Mouse (Mus musculus) olfactory bulb, adult 2 months (tissue): Measurements from ENCODE around the gene Shisa2. TPM values are rescaled to one million over a fixed set of nuclear protein-coding genes. Genes with fewer than 3 reads are reported as not detected.

ENCODE experiments used
- H3K27ac ChIP-seq: fragments of 200-500 bp; 2 replicates; pipeline ENCODE4 v1.5.1; 2012; ENCODE audit warnings: low read depth, low read length; ENCODE audit not compliant: insufficient read depth
- H3K4me1 ChIP-seq: fragments of 200-500 bp; 2 replicates; pipeline ENCODE4 v1.6.1; 2012; ENCODE audit warnings: low read length; ENCODE audit not compliant: control insufficient read depth, insufficient read depth
- H3K4me3 ChIP-seq: fragments of 200-500 bp; 2 replicates; pipeline ENCODE4 v1.5.1; 2012; ENCODE audit warnings: mild to moderate bottlenecking, low read depth, low read length, moderate library complexity; ENCODE audit not compliant: insufficient read depth
- CTCF ChIP-seq: fragments of 200-500 bp; IDR thresholded peaks from 2 replicates; pipeline ENCODE4 v1.5.1; 2012; ENCODE audit warnings: low read depth, mild to moderate bottlenecking, low read length, moderate library complexity; ENCODE audit not compliant: insufficient read depth
- POLR2A ChIP-seq: fragments of 200-500 bp; IDR thresholded peaks from 2 replicates; pipeline ENCODE4 v1.6.1; 2012; ENCODE audit warnings: mild to moderate bottlenecking, low read depth, low read length, moderate library complexity; ENCODE audit not compliant: insufficient read depth
- WGBS: fragments of 180-500 bp; shearing (Covaris S2); methylation state at CpG from one replicate; pipeline ENCODE4 v1.1.7; 2018; 5-methylcytosine and 5-hydroxymethylcytosine counted together
- polyA plus RNA-seq: library from polyadenylated mRNA; stranded (reverse); fragments of >200 nt; gene quantifications from 2 replicates; pipeline ENCODE4 v1.2.4, GENCODE M21; 2012; ENCODE audit warnings: low replicate concordance; ENCODE audit not compliant: missing spikeins, insufficient read depth, insufficient read length

Gene Shisa2
- polyA plus RNA-seq, 1 experiment, result not detected

DNA sequence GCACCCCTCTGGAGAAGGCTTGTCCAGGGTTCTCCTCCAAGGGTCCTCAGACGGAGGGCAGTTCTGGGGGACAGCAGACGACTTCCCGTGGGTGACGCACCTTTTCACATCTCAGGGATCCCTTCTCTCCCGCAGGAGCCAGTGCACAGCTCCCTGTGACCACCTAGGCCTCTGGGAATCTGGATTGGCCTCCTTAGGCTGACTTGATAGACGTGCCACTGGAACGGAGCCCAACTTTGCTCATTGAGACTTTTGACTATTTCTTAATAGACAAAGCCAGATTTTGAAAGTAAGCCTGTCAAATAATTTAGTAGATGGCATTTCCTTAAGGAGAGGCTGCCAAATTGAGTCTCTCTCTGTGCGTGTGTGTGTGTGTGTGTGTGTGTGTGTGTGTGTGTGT, 1.6 kb downstream of the Shisa2 start:
- 23% methylated on average over 8 of the region's 8 CpGs for WGBS
- no peak for TF ChIP-seq POLR2A
- no peak for TF ChIP-seq CTCF
- H3K4me1 ChIP-seq, result peaks cover 16% of the 10 kb centered on the region
- peak overlapping the region; percentile 66 for H3K4me3 ChIP-seq
- H3K27ac ChIP-seq, result no peak overlapping the region; the same call in 1 of the 2 replicates

DNA sequence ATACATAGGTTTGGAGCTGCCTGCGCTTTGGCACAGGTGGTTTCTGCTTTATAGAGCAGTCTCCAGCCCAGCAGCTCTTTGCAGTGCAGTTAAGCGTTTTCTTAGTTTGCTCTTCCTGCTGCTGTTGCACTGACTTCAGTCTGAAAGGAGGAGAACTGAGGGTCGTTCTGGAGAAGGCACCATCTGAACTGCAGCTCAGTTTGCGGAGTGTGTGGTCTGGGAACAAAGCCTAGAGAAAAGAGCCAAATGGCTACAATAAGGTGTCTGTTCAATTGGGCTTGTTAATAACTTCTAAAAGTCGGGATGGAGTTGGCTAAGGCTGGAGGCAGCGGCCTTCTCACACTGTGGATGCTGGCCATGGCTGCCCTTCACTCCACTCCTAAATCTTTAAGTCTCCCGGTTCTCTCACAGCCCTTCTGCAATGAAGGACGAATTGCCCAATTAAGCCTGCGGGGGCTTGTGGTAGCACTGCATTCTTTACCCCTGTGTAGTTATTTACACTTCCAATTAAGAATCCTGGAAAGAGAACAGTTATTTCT, 2.1 kb downstream of the Shisa2 start:
- Histone ChIP-seq H3K4me1 (peaks cover 16% of the 10 kb centered on the region), H3K27ac (no peak overlapping the region), H3K4me3 (peak overlapping the region; percentile 27)
- WGBS, result 37% methylated on average over 9 of the region's 9 CpGs
- TF ChIP-seq POLR2A (no peak), CTCF (no peak)

DNA sequence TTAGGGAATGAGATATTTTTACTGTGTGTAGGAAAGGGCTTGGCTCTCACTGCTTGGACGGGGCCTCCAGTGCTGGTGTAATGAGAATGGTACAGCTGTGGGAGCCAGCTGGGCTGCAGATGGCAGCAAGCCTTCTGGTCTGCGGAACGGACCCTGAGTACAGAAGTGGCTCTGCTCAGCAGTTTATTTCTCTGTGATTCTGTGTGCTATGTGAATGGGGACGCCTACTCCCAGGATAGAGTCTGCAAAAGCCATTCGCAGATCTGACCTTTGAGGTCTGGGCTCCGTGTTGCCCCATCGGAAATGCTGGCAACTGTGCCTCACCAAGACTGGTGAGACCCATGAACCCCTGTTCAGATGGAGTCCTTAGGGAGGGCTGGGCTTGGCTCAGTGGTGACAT, 2.7 kb downstream of the Shisa2 start:
- peak overlapping the region; percentile 24; the same call in 1 of the 2 replicates for H3K27ac ChIP-seq
- 27% methylated on average over 7 of the region's 7 CpGs for WGBS
- H3K4me1 ChIP-seq, result peaks cover 16% of the 10 kb centered on the region
- H3K4me3 ChIP-seq, result peak overlapping the region; percentile 26
- TF ChIP-seq POLR2A, result no peak
- TF ChIP-seq CTCF, result no peak

DNA sequence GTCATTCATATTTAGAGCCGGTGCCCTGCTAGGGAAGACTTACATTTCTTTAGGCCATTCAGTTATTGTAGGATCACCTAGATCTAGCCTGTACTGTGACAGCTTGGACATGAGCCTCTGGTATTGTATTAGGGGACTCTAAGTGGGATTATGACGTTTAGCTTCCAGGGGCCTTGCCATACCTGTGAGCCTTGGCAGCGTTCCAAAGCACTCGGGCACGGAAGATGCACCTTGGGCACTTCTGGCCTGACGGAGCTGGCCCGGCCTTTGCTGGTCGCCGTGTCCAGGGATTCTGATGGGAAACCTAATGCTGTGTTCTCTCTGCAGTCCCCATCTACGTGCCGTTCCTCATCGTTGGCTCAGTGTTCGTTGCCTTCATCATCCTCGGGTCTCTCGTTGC, 4.2 kb downstream of the Shisa2 start:
- peaks cover 16% of the 10 kb centered on the region for H3K4me1 ChIP-seq
- no peak overlapping the region for H3K27ac ChIP-seq
- TF ChIP-seq POLR2A (no peak), CTCF (no peak)
- WGBS, result 76% methylated on average over 15 of the region's 15 CpGs
- no peak overlapping the region for H3K4me3 ChIP-seq

DNA sequence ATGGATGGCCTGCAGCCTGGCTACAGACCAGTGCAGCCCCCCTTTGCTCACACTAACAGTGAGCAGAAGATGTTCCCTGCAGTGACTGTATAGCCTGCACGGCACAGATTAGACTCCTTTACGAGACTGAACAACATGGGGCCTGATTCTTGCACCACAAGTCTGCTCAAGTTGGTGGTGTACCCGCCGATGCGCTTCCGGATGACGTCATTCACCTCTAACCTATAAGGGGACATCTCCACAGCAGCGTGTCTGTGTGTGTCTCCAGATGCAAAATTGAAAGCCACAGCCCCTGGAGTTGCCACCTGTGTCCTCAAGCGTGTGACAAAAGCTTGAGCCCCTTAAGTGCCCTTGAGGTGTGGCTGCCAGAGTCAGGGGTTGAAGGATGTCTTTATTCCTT, 5.0 kb downstream of the Shisa2 start:
- H3K27ac ChIP-seq, result no peak overlapping the region
- WGBS, result 89% methylated on average over 9 of the region's 9 CpGs
- no peak overlapping the region for H3K4me3 ChIP-seq
- TF ChIP-seq CTCF (no peak), POLR2A (no peak)
- H3K4me1 ChIP-seq, result peaks cover 14% of the 10 kb centered on the region

DNA sequence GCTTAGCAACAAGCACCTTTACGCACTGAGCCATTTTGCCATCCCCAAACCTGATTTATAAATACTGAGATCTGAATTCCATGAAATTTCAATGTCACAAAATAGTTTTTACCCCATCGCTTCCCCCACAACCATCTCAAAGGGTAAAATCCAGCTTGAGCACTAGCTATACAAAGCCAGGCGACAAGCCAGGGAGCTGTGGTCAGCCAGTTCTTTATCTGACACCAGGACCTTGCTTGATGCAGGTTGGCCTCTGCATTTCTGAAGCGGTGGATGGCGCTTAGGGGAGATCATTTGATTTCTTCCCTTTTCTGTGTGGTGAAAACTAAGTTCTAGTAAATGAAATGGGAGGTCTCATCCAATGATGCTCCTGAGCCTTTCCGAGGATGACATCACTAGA, 7.0 kb downstream of the Shisa2 start:
- 94% methylated on average over 6 of the region's 6 CpGs for WGBS
- Histone ChIP-seq H3K4me1 (peaks cover 5% of the 10 kb centered on the region), H3K4me3 (no peak overlapping the region), H3K27ac (no peak overlapping the region)
- TF ChIP-seq POLR2A, result no peak
- TF ChIP-seq CTCF, result no peak

DNA sequence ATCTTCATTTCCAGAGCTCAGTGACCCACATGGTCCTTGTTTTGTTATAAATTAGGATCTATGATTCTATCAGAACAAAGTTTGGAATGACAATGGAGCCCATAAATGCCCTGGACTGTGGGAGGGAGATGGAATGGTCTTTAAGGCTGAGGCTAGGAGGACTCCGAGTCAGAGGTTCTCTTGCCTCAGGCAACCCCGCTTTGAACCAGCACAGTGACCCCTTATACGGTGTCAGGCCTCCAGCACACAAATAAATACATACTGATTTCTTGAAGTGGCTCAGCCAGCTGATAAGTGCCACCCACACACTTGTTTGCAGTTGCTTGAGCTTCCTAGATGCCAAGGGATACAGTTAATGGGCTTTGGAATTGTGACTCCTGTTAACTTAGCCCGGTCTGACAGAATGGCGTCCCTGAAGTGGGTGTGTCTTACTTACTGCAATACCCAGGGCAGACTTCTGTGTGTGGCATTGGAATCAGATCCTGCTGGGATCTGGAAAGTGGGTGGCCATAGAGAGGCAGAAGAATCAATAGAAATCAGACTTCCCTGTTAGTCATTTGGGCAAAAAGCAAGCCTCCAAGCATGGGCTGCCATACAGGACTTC, 8.3 kb downstream of the Shisa2 start:
- 69% methylated on average over 5 of the region's 5 CpGs for WGBS

DNA sequence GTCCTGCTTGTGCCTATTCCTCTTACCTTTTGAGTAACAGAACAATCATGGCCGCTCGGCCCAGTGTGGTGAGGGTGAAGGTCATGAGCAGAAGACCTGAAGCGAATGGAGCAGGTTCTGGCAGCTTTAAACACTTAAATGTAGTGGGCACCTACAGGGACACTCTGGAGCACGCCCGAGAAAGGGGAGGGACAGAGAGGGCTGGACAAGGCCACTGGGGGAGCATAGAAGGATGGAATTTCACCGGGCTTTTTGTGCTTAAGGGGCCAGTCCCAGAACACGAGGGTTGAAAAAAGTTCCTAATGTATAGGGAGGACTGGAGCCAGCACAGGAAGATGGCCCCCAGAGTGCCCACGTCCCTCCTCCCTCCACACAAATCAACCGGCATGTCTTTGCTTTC, 8.9 kb downstream of the Shisa2 start:
- H3K27ac ChIP-seq, result no peak overlapping the region
- H3K4me3 ChIP-seq, result no peak overlapping the region
- WGBS, result 72% methylated on average over 9 of the region's 9 CpGs
- no peak for TF ChIP-seq CTCF
- no peak for TF ChIP-seq POLR2A
- H3K4me1 ChIP-seq, result no peaks in the 10 kb centered on the region

More for the DNA sequence above, 8.3 kb downstream of the Shisa2 start:
- no peak overlapping the region for H3K4me3 ChIP-seq
- no peaks in the 10 kb centered on the region for H3K4me1 ChIP-seq
- no peak for TF ChIP-seq CTCF
- TF ChIP-seq POLR2A, result no peak
- H3K27ac ChIP-seq, result no peak overlapping the region

DNA sequence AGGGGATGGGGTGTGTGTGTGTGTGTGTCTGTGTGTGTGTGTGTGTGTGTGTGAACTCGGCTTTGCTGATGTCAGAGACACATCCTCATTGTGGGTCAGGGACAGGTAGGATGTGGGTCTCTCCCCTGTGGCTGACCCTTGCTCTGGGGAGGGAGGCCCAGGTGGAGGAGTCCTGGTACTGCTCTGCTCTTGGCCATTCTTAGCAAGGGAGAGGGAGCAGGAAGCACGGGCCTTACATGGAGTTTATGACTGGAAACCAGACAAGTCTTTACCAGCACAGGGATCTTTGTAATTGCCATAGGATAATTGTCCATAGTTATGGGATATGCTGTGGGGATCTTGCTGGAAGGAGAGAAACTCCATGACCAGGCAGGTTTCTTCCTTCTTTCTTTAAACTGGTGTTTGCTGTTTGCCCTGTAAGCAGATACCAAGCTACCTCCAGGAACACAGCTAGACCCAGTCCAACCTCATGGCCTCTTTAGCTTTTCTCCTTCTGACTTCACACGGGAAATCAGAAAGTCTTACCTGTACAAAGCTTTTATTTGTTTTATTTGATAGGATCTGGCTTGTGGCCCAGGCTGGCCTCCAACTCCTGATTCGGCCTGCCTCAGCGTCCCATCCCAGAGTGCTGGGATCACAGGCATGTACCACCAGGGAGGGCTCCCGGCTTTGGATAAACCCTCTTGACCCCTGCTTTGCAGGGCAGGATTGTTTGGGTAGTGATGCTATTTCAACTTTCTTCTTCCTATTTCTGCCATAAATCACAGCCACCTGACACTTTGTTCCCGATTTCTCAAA, 14.0 kb downstream of the Shisa2 start:
- Histone ChIP-seq H3K27ac (no peak overlapping the region), H3K4me3 (no peak overlapping the region), H3K4me1 (no peaks in the 10 kb centered on the region)
- TF ChIP-seq POLR2A (no peak), CTCF (no peak)
- WGBS, result 76% methylated on average over 7 of the region's 7 CpGs
